Mouse (Mus musculus): ENCODE measurements at regions not wholly inside any gene's neighbourhood (a gene's known extent, or its start where the extent isn't known, plus 50 kb on each side); places are given as distances from the start of the nearest gene placed in this dataset.

DNA sequence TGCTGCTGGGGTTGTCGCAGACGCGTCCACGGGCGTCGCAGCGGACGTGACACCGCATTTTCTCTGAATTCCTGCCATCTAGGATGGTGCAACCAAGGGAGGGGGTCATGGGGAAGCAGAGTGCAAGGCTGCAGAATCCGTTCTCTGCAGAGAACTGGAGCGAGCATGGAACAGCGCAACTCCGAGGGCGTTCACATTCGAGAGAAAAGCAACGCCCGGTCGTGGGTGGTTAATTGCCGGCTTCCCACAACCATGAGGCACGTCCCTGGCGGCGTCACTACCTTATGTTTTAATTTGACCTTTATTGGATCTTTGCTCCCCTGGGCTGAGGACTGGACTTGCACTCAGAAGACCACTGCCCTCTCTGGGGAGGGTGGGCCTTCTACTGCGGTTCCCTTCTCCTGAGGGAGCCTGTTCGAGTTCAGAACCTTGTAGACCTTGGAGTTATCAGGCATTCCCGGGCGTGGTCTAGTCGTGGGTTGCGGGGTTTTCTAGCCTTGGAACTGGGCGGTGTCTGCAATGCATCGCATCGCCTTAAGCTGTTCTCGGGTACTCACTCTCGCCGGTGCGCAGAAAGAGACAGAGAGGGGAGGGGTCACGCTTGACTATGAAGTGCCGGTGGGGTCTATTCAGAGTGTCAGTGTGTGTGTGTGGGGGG, 175.6 kb upstream of the Topaz1 start:
- Histone ChIP-seq H3K9me3 (ENCODE audit: control insufficient read depth, low read length) (no peaks in the 10 kb centered on the region), H3K36me3 (replicated peaks; ENCODE audit: control insufficient read depth, insufficient read depth) (no peaks in the 10 kb centered on the region), H3K27ac (peak overlapping the region; percentile 89), H3K4me2 (replicated peaks) (peak overlapping the region; percentile 76), H3K9ac (peak overlapping the region; percentile 75), H3K4me1 (replicated peaks; ENCODE audit: control insufficient read depth, insufficient read depth, low read length) (peaks cover 17% of the 10 kb centered on the region; the same call in 1 of the 2 replicates), H3K4me3 (replicated peaks; ENCODE audit: low read length) (peak overlapping the region; percentile 74), H3K27me3 (ENCODE audit: control insufficient read depth, insufficient read depth, low read length) (peaks cover 75% of the 10 kb centered on the region)
- WGBS, result under 1% methylated on average over 37 of the region's 37 CpGs
- ATAC-seq (ENCODE audit: low FRiP score), result no peak; the same call in 1 of the 2 replicates
- no peak for DNase-seq (ENCODE audit: low spot score)

DNA sequence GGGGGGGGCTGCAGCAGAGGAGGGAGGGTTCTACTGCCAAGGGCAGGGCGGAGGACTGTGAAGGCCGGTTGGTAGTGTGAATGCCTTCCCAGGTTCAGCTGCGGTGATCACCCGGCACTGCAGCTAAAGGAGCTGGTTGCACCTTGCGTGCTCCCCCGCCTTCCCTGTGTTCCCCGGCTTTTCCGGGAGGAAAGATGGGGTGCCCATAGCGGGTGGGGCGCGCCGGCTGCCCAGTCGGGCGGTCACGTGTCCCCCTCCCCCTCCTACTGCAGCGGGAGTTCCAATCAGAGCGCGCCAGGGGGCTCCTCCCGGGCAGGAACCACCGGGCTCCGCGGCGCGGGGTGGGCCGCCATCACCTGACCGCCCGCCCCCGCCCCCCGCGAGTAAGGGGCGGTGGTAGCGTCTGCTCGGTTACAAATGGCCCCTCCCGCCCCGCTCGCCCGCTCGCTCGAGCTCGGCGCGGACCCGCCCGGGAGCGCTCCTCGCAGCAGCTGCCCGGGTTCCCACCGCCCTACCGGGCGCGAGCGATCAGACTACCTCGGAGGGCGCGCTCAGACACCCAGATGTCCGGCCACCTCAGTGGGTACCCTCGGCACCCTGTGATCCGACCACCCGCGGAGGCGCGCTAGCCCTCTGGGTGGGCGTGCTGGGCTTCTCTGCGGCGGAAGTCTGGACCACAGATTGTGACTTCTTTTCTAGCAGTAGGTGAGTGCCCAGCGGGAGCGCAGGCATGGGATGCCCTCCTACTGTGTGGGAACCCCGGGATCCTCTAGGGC, 174.9 kb upstream of the Topaz1 start:
- under 1% methylated on average over 57 of the region's 68 CpGs for WGBS
- peak; percentile 87 for ATAC-seq (ENCODE audit: low FRiP score)
- peak overlapping the region; percentile 75 for H3K9ac ChIP-seq

DNA sequence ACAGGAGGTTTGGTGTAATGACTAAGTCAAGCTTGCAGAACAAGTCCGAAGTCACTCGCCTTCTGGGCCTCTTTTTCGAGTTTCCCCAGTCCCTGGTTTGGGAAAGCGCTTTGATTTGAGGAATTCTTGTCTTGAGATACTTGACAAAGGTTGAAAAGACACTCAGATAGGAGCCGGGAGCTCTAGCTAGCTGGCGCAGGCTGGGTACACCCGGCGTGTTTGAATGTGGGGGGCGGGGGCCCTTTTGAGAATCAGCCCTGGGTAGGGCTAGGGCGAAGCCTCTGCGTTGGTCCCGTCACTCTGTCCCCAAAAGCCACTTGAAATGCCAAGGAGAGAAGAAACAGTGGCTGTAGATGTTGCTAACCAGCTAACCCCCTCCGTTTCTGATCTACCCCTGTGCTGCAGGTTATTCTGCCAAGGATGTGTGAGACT, 174.3 kb upstream of the Topaz1 start:
- 1% methylated on average over 13 of the region's 13 CpGs for WGBS

More for the DNA sequence above, 174.9 kb upstream of the Topaz1 start:
- H3K27ac ChIP-seq, result peak overlapping the region; percentile 89
- peak overlapping the region; percentile 74 for H3K4me3 ChIP-seq (replicated peaks; ENCODE audit: low read length)
- peaks cover 3% of the 10 kb centered on the region; the same call in 1 of the 2 replicates for H3K9me3 ChIP-seq (ENCODE audit: control insufficient read depth, low read length)
- DNase-seq (ENCODE audit: low spot score), result peak; percentile 84
- H3K27me3 ChIP-seq (ENCODE audit: control insufficient read depth, insufficient read depth, low read length), result peaks cover 68% of the 10 kb centered on the region
- H3K4me1 ChIP-seq (replicated peaks; ENCODE audit: control insufficient read depth, insufficient read depth, low read length), result peaks cover 17% of the 10 kb centered on the region; the same call in 1 of the 2 replicates
- H3K4me2 ChIP-seq (replicated peaks), result peak overlapping the region; percentile 76
- H3K36me3 ChIP-seq (replicated peaks; ENCODE audit: control insufficient read depth, insufficient read depth), result no peaks in the 10 kb centered on the region; the same call in 1 of the 2 replicates

DNA sequence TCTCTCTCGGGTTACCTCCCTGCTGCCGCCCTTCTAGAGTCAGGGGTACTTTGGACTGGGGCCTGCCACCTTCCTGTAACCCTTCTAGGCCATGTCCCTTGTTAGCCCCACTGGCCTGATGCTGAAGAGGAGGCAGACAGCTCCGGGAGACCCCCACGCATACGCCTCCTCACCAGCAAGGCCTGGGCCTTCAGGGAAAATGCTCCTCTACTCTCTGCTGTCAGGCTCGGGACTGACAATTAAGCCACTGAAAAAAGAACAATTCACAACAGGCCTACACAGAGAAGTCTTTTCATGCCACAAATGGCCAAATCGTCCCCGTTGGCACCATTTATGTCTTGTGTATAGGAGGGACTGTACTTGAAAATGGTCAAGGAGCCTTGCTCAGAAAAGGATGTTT, 161.9 kb upstream of the Topaz1 start:
- Histone ChIP-seq H3K9ac (no peak overlapping the region), H3K36me3 (replicated peaks; ENCODE audit: control insufficient read depth, insufficient read depth) (0 out of 2 replicates have a peak, but pooled peaks cover 5% of the 10 kb centered on the region), H3K4me2 (replicated peaks) (no peak overlapping the region), H3K27me3 (ENCODE audit: control insufficient read depth, insufficient read depth, low read length) (no peaks in the 10 kb centered on the region), H3K27ac (no peak overlapping the region), H3K4me1 (replicated peaks; ENCODE audit: control insufficient read depth, insufficient read depth, low read length) (no peaks in the 10 kb centered on the region), H3K9me3 (ENCODE audit: control insufficient read depth, low read length) (no peaks in the 10 kb centered on the region), H3K4me3 (replicated peaks; ENCODE audit: low read length) (no peak overlapping the region)
- ATAC-seq (ENCODE audit: low FRiP score) (no peak), DNase-seq (ENCODE audit: low spot score) (no peak)
- WGBS, result 65% methylated on average over 8 of the region's 8 CpGs

More for the DNA sequence above, 174.3 kb upstream of the Topaz1 start:
- no peak for ATAC-seq (ENCODE audit: low FRiP score)
- peak overlapping the region; percentile 76 for H3K4me2 ChIP-seq (replicated peaks)
- peak overlapping the region; percentile 74 for H3K4me3 ChIP-seq (replicated peaks; ENCODE audit: low read length)
- peaks cover 18% of the 10 kb centered on the region; the same call in 1 of the 2 replicates for H3K4me1 ChIP-seq (replicated peaks; ENCODE audit: control insufficient read depth, insufficient read depth, low read length)
- peaks cover 5% of the 10 kb centered on the region; the same call in 1 of the 2 replicates for H3K9me3 ChIP-seq (ENCODE audit: control insufficient read depth, low read length)
- H3K27ac ChIP-seq, result peak overlapping the region; percentile 89
- H3K9ac ChIP-seq, result peak overlapping the region; percentile 75
- DNase-seq (ENCODE audit: low spot score), result no peak
- no peaks in the 10 kb centered on the region; the same call in 1 of the 2 replicates for H3K36me3 ChIP-seq (replicated peaks; ENCODE audit: control insufficient read depth, insufficient read depth)
- H3K27me3 ChIP-seq (ENCODE audit: control insufficient read depth, insufficient read depth, low read length), result peaks cover 66% of the 10 kb centered on the region

DNA sequence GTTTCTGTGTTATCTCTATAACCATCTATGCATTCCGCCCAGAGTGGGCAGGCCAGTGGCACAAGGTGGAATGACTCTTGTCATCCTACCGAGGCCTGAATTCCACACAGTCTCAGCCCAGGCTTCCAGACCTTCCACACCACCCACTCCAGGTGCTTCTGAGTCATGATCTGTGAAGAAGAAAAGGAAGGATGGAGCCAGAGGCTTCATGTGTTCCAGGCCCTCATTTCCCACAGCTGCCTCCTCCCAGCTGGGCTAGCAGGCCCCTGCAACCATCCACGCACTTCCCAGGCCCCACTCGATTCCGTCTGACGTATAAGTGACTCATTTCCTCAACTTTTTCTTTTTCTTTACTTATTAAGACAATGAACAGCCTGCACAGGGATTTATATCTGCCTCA, 160.7 kb upstream of the Topaz1 start:
- Histone ChIP-seq H3K4me2 (replicated peaks) (no peak overlapping the region), H3K4me3 (replicated peaks; ENCODE audit: low read length) (no peak overlapping the region), H3K27me3 (ENCODE audit: control insufficient read depth, insufficient read depth, low read length) (no peaks in the 10 kb centered on the region), H3K4me1 (replicated peaks; ENCODE audit: control insufficient read depth, insufficient read depth, low read length) (no peaks in the 10 kb centered on the region), H3K27ac (no peak overlapping the region), H3K9me3 (ENCODE audit: control insufficient read depth, low read length) (no peaks in the 10 kb centered on the region), H3K9ac (no peak overlapping the region), H3K36me3 (replicated peaks; ENCODE audit: control insufficient read depth, insufficient read depth) (0 out of 2 replicates have a peak, but pooled peaks cover under 1% of the 10 kb centered on the region)
- ATAC-seq (ENCODE audit: low FRiP score) (no peak), DNase-seq (ENCODE audit: low spot score) (no peak)
- WGBS, result 89% methylated on average over 6 of the region's 6 CpGs

DNA sequence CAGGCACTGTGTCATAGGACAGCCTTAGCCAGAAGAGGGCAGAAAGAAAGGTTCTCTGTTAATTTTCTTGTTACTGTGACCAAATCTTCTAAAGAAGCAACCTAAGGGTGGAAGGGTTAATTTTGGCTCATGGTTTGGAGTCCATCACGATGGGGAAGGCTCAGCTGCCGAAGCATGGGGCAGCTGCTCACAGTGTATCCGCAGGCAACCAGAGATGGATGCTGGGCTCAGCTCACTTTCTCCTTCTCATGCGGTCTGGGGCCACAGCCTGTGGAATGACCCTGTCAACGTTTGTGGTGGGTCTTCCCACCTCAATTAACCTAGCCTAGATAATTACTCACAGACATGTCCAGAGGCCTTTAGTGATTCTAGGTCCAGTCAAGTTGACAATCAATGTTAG, 160.2 kb upstream of the Topaz1 start:
- H3K4me3 ChIP-seq (replicated peaks; ENCODE audit: low read length), result no peak overlapping the region
- no peak overlapping the region for H3K4me2 ChIP-seq (replicated peaks)
- no peaks in the 10 kb centered on the region for H3K27me3 ChIP-seq (ENCODE audit: control insufficient read depth, insufficient read depth, low read length)
- no peak for DNase-seq (ENCODE audit: low spot score)
- H3K27ac ChIP-seq, result no peak overlapping the region
- WGBS, result 74% methylated on average over 5 of the region's 5 CpGs
- no peaks in the 10 kb centered on the region for H3K36me3 ChIP-seq (replicated peaks; ENCODE audit: control insufficient read depth, insufficient read depth)
- ATAC-seq (ENCODE audit: low FRiP score), result no peak
- H3K9ac ChIP-seq, result no peak overlapping the region
- H3K4me1 ChIP-seq (replicated peaks; ENCODE audit: control insufficient read depth, insufficient read depth, low read length), result no peaks in the 10 kb centered on the region
- H3K9me3 ChIP-seq (ENCODE audit: control insufficient read depth, low read length), result no peaks in the 10 kb centered on the region

DNA sequence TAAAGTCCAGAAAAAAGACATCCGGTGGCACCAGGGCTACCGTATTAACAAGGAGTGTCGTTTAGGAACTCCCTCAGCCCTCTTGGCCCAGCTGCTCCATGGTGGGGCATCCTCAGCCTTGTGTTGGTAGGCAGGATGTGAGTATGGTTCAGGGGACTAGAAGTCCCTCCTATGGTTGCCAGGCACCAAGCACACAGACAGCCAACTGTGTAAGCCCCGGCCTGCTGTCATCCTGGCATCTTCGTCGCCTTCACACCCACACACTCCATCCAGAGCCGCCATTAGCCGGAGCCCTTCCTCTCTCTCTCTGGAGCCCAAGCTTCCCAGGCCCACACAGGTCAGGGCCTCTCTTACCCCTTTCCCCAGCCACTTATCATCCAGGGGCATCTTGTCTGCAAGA, 158.9 kb upstream of the Topaz1 start:
- Histone ChIP-seq H3K4me1 (replicated peaks; ENCODE audit: control insufficient read depth, insufficient read depth, low read length) (peaks cover 10% of the 10 kb centered on the region), H3K9me3 (ENCODE audit: control insufficient read depth, low read length) (no peaks in the 10 kb centered on the region), H3K27ac (no peak overlapping the region), H3K36me3 (replicated peaks; ENCODE audit: control insufficient read depth, insufficient read depth) (no peaks in the 10 kb centered on the region), H3K27me3 (ENCODE audit: control insufficient read depth, insufficient read depth, low read length) (no peaks in the 10 kb centered on the region), H3K4me2 (replicated peaks) (no peak overlapping the region), H3K4me3 (replicated peaks; ENCODE audit: low read length) (no peak overlapping the region), H3K9ac (no peak overlapping the region)
- DNase-seq (ENCODE audit: low spot score), result no peak
- WGBS, result 80% methylated on average over 8 of the region's 8 CpGs
- ATAC-seq (ENCODE audit: low FRiP score), result no peak

DNA sequence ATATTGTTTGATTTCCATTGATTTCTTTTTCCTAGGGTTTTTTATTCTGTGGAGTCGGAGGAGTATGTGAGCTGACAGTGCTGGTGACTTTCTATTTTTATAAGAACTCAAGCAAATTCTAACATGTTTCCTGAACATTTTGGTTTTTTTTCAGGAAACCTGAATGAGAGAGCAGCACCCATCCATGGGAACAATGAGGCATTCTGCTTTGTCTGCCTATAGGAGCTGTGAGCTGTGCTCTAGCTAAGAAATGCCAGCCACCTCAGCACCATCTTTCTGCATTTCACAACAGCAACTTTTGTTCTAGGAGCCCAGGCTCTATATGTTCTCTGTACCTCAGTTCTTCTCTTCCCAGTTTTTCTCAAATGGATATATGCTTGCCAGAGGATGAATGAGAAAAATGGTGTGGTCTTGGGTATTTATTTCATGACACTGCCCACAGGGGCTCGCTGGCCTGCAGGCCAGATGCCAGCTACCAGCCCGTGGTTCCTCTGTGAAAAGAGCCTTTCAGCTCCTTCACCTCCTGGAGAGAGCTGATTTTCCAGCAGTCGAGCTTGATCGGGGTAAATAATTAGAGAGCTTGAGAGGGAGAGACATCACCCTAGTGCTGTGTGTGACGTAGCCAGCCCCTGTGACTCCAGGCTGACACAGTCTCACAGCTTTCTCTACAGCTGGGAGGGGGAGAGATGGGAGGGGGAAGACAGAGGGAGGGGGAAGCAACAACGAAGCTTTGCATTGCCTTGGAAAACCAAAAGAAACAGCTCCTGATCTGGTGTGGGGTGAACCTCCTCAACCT, 154.1 kb upstream of the Topaz1 start:
- peak overlapping the region; percentile 2; the same call in 1 of the 2 replicates for H3K9ac ChIP-seq
- ATAC-seq (ENCODE audit: low FRiP score) (peak; percentile 71), DNase-seq (ENCODE audit: low spot score) (peak; percentile 60)
- H3K4me3 ChIP-seq (replicated peaks; ENCODE audit: low read length), result no peak overlapping the region
- 0 out of 2 replicates have a peak, but pooled peaks cover 7% of the 10 kb centered on the region for H3K27me3 ChIP-seq (ENCODE audit: control insufficient read depth, insufficient read depth, low read length)
- no peaks in the 10 kb centered on the region for H3K36me3 ChIP-seq (replicated peaks; ENCODE audit: control insufficient read depth, insufficient read depth)
- H3K9me3 ChIP-seq (ENCODE audit: control insufficient read depth, low read length), result no peaks in the 10 kb centered on the region
- peak overlapping the region; percentile 29 for H3K4me2 ChIP-seq (replicated peaks)
- peaks cover 41% of the 10 kb centered on the region for H3K4me1 ChIP-seq (replicated peaks; ENCODE audit: control insufficient read depth, insufficient read depth, low read length)
- H3K27ac ChIP-seq, result peak overlapping the region; percentile 81
- 13% methylated on average over 7 of the region's 7 CpGs for WGBS

Measured in hindbrain, embryonic 14.5 days (tissue).